Mouse (Mus musculus): Measurements from ENCODE around the gene Mob1b.

- no peak for TF ChIP-seq CTCF (IDR thresholded peaks at IDR 0.05; ENCODE audit: low read depth)
- no peak for TF ChIP-seq EP300 (IDR thresholded peaks at IDR 0.05; ENCODE audit: low read depth)
Measured at GRCm38 (mm10) chr5:88688583-88689187, 32.0 kb upstream of the Mob1b start.
